Mouse (Mus musculus) bone marrow macrophage, adult 2 months (primary cell): ENCODE data around the gene Nup160.

Source experiments
- CTCF ChIP-seq: IDR thresholded peaks from 2 replicates; pipeline ENCODE4 v1.5.1; 2012; ENCODE audit warnings: low read depth, mild to moderate bottlenecking, low read length, moderate library complexity
- POLR2A ChIP-seq: IDR thresholded peaks from 2 replicates; pipeline ENCODE4 v1.6.1; 2012; ENCODE audit warnings: mild to moderate bottlenecking, low read depth, low read length, borderline replicate concordance

- no peak for TF ChIP-seq CTCF
- TF ChIP-seq POLR2A = no peak
These were observed 40.9 kb downstream of the Nup160 start for GRCm38 (mm10) chr2:90717948-90718347.
